Mouse (Mus musculus): ENCODE data around the gene Krtap29-1.

Gene Krtap29-1

GRCm38 (mm10) chr11:99948175-99948574, 30.7 kb downstream of the Krtap29-1 start, which contains the start of gene Krtap9-5:
Gene Krtap9-5 (plus strand): TSS chr11:99948475.
- no peak for DNase-seq (ENCODE audit: low spot score in 2 of 2)

GRCm38 (mm10) chr11:99937751-99938264, 41.0 kb downstream of the Krtap29-1 start:
- DNase-seq (ENCODE audit: low spot score in 2 of 2): no peak

GRCm38 (mm10) chr11:99935991-99936390, 42.9 kb downstream of the Krtap29-1 start, which contains the start of gene Krtap31-2:
Gene Krtap31-2 (plus strand): TSS chr11:99936291.
- no peak for DNase-seq (ENCODE audit: low spot score in 2 of 2)
